In genomic region chr11:55031211-55031990, GRCm38 (mm10) we compare ENCODE assay signal across 8 mouse cellular contexts. TPM values are rescaled to one million over a fixed set of nuclear protein-coding genes. Genes with fewer than 3 reads are reported as not detected.
DNase-seq lines count a peak whose midpoint lies in the region; ATAC-seq and TF ChIP-seq lines count a peak whose summit lies in the region.

No protein-coding gene starts in this region.

- intact Hi-C loops in heart, postnatal 10 days (cut with DNase I), result loop anchor here (5.0 kb wide), 1 partner anchor 154 kb away; no protein-coding TSS in a partner anchor

- TF ChIP-seq CTCF in ES-Bruce4 (IDR thresholded peaks at IDR 0.05; ENCODE audit: low read depth, low read length), result no peak
- no peak for TF ChIP-seq CTCF in hindbrain, postnatal 0 days (IDR thresholded peaks at IDR 0.05; ENCODE audit: low read depth)

- no peak for TF ChIP-seq EP300 in ES-Bruce4 (IDR thresholded peaks at IDR 0.05; ENCODE audit: insufficient read depth, low read depth, low read length)

- peaks cover 40% of the 10 kb centered on the region for H3K4me1 ChIP-seq in heart, embryonic 11.5 days (ENCODE audit: control insufficient read depth, insufficient read depth, low read length)
- H3K4me1 ChIP-seq in ES-Bruce4 (ENCODE audit: control insufficient read depth, insufficient read depth, low read length), result peaks cover 13% of the 10 kb centered on the region
- H3K4me1 ChIP-seq in hindbrain, postnatal 0 days (ENCODE audit: insufficient read depth, low read length), result peaks cover 14% of the 10 kb centered on the region
- peaks cover 19% of the 10 kb centered on the region for H3K4me1 ChIP-seq in midbrain, embryonic 16.5 days (ENCODE audit: control insufficient read depth, insufficient read depth, low read length)

- no peaks in the 10 kb centered on the region for H3K9me3 ChIP-seq in heart, embryonic 11.5 days (replicated peaks; ENCODE audit: control insufficient read depth, low read length)
- no peaks in the 10 kb centered on the region for H3K9me3 ChIP-seq in ES-Bruce4 (replicated peaks; ENCODE audit: control insufficient read depth, insufficient read depth, low read length, poor library complexity, severe bottlenecking)
- H3K9me3 ChIP-seq in hindbrain, postnatal 0 days (ENCODE audit: low read length), result no peaks in the 10 kb centered on the region
- no peaks in the 10 kb centered on the region for H3K9me3 ChIP-seq in midbrain, embryonic 16.5 days (replicated peaks; ENCODE audit: control insufficient read depth, low read length, poor library complexity, severe bottlenecking)

- no peak for TF ChIP-seq POLR2A in ES-Bruce4 (IDR thresholded peaks at IDR 0.05; ENCODE audit: insufficient read depth, low read length)

- no peak for DNase-seq in heart, postnatal 10 days
- no peak for DNase-seq in hindbrain, postnatal 0 days (ENCODE audit: low spot score)
- no peak for DNase-seq in frontal cortex, postnatal 10 days (ENCODE audit: low spot score in 2 of 2)
- no peak for DNase-seq in right cerebral cortex, adult 2 months (ENCODE audit: low spot score in 2 of 2)
- DNase-seq in frontal cortex, adult 2 months (ENCODE audit: extremely low spot score in 1 of 2, low spot score in 1 of 2), result no peak

- H3K4me3 ChIP-seq in heart, embryonic 11.5 days (ENCODE audit: low read depth, low read length), result peak overlapping the region; percentile 78
- peak overlapping the region; percentile 51; the same call in 1 of the 2 replicates for H3K4me3 ChIP-seq in ES-Bruce4 (ENCODE audit: low read depth, low read length)
- H3K4me3 ChIP-seq in hindbrain, postnatal 0 days (ENCODE audit: low read length), result peak overlapping the region; percentile 58
- H3K4me3 ChIP-seq in midbrain, embryonic 16.5 days (ENCODE audit: low read depth, low read length), result peak overlapping the region; percentile 63; the same call in 1 of the 2 replicates

- no peaks in the 10 kb centered on the region for H3K27me3 ChIP-seq in heart, embryonic 11.5 days (ENCODE audit: control insufficient read depth, insufficient read depth, low read length)
- H3K27me3 ChIP-seq in ES-Bruce4 (ENCODE audit: control insufficient read depth, insufficient read depth, low read length, poor library complexity, severe bottlenecking), result no peaks in the 10 kb centered on the region
- H3K27me3 ChIP-seq in hindbrain, postnatal 0 days (ENCODE audit: insufficient read depth, low read length), result no peaks in the 10 kb centered on the region
- peaks cover 6% of the 10 kb centered on the region for H3K27me3 ChIP-seq in midbrain, embryonic 16.5 days (ENCODE audit: control insufficient read depth, insufficient read depth, low read depth, low read length)

- ATAC-seq in heart, embryonic 11.5 days (replicated peaks; ENCODE audit: insufficient number of reproducible peaks, low FRiP score, low TSS enrichment), result peak; percentile 58; the same call in 1 of the 2 replicates
- 0 out of 2 replicates have a peak, but pooled peaks have one; percentile 47 for ATAC-seq in hindbrain, postnatal 0 days
- no peak for ATAC-seq in midbrain, embryonic 16.5 days

- H3K4me2 ChIP-seq in heart, embryonic 11.5 days, result peak overlapping the region; percentile 94
- peak overlapping the region; percentile 98 for H3K4me2 ChIP-seq in hindbrain, postnatal 0 days (ENCODE audit: low read depth, low read length)
- peak overlapping the region; percentile 100 for H3K4me2 ChIP-seq in midbrain, embryonic 16.5 days (ENCODE audit: low read length)

- H3K36me3 ChIP-seq in heart, embryonic 11.5 days (ENCODE audit: control insufficient read depth, insufficient read depth, low read length), result peaks cover 2% of the 10 kb centered on the region; the same call in 1 of the 2 replicates
- no peaks in the 10 kb centered on the region for H3K36me3 ChIP-seq in ES-Bruce4 (ENCODE audit: control insufficient read depth, insufficient read depth, low read length, poor library complexity, severe bottlenecking)
- no peaks in the 10 kb centered on the region for H3K36me3 ChIP-seq in hindbrain, postnatal 0 days (ENCODE audit: insufficient read depth, low read length)
- no peaks in the 10 kb centered on the region for H3K36me3 ChIP-seq in midbrain, embryonic 16.5 days (ENCODE audit: control insufficient read depth, insufficient read depth, low read length)

- 40% methylated on average over 10 of the region's 10 CpGs for WGBS in heart, embryonic 11.5 days (ENCODE audit: insufficient replicate concordance)
- 40% methylated on average over 10 of the region's 10 CpGs for WGBS in hindbrain, postnatal 0 days
- 55% methylated on average over 10 of the region's 10 CpGs for WGBS in midbrain, embryonic 16.5 days

- peak overlapping the region; percentile 82 for H3K27ac ChIP-seq in heart, embryonic 11.5 days (ENCODE audit: low read depth, low read length)
- H3K27ac ChIP-seq in ES-Bruce4 (ENCODE audit: insufficient read depth, low read length), result peak overlapping the region; percentile 91
- peak overlapping the region; percentile 49; the same call in 1 of the 2 replicates for H3K27ac ChIP-seq in hindbrain, postnatal 0 days
- peak overlapping the region; percentile 34; the same call in 1 of the 2 replicates for H3K27ac ChIP-seq in midbrain, embryonic 16.5 days (ENCODE audit: low read length)

- H3K9ac ChIP-seq in heart, embryonic 11.5 days (ENCODE audit: low read depth, low read length), result peak overlapping the region; percentile 88
- peak overlapping the region; percentile 60 for H3K9ac ChIP-seq in ES-Bruce4 (ENCODE audit: low read depth, poor library complexity, severe bottlenecking)
- H3K9ac ChIP-seq in hindbrain, postnatal 0 days (replicated peaks; ENCODE audit: low read length), result peak overlapping the region; percentile 15; the same call in 1 of the 2 replicates
- H3K9ac ChIP-seq in midbrain, embryonic 16.5 days (ENCODE audit: low read depth, low read length), result peak overlapping the region; percentile 18; the same call in 1 of the 2 replicates

RNA-seq across cellular contexts. Expression of gene Anxa6, which starts 1.8 kb away (rescaled TPM):
- polyA plus RNA-seq in heart, embryonic 11.5 days (2014; fragmentation: Nextera tagmentation; extraction: Ambion mirVana), result 300 and 370 TPM in 2 replicates
- 100 to 1,000 TPM; 319 to 333 TPM for total RNA-seq in heart, postnatal 10 days (2021)
- polyA plus RNA-seq in ES-Bruce4 (2011; ENCODE audit: insufficient read depth, insufficient read length, low read depth, missing spikeins), result 74.2 and 76.1 TPM in 2 replicates
- total RNA-seq in hindbrain, postnatal 0 days (2014; rRNA removed), result 83.2 and 86.0 TPM in 2 replicates
- polyA plus RNA-seq in hindbrain, postnatal 0 days (2015; fragmentation: Nextera tagmentation; extraction: Ambion mirVana), result 71.3 and 74.8 TPM in 2 replicates
- 36.3 and 37.0 TPM in 2 replicates for polyA plus RNA-seq in midbrain, embryonic 16.5 days (2015; fragmentation: Nextera tagmentation; extraction: Ambion mirVana)
- polyA plus RNA-seq in frontal cortex, adult 2 months (2012; rRNA removed), result 76.6 and 76.8 TPM in 2 replicates

RNA-seq across cellular contexts. Expression of gene Ccdc69, which starts 46.5 kb away (rescaled TPM):
- 16.5 and 17.1 TPM in 2 replicates for polyA plus RNA-seq in heart, embryonic 11.5 days (2014; fragmentation: Nextera tagmentation; extraction: Ambion mirVana)
- 10 to 100 TPM in 1 of 2 experiments, 1 to 10 TPM in 1; 9.2 to 11.5 TPM for total RNA-seq in heart, postnatal 10 days (2021)
- not detected in 2 replicates for polyA plus RNA-seq in ES-Bruce4 (2011; ENCODE audit: insufficient read depth, insufficient read length, low read depth, missing spikeins)
- total RNA-seq in hindbrain, postnatal 0 days (2014; rRNA removed), result 0.65 TPM in 1 of 2 replicates, not detected in the other
- polyA plus RNA-seq in hindbrain, postnatal 0 days (2015; fragmentation: Nextera tagmentation; extraction: Ambion mirVana), result 0.56 and 0.78 TPM in 2 replicates
- 0.19 and 0.27 TPM in 2 replicates for polyA plus RNA-seq in midbrain, embryonic 16.5 days (2015; fragmentation: Nextera tagmentation; extraction: Ambion mirVana)
- polyA plus RNA-seq in frontal cortex, adult 2 months (2012; rRNA removed), result 0.94 and 1.2 TPM in 2 replicates

Comparison
In these comparisons a context has a peak if more than half of its experiments do, and no peak if none do; other contexts are left out.
1. H3K27ac ChIP-seq: peak in every context shown above with its lines; median percentile 91 in ES-Bruce4; 82 in heart, embryonic 11.5 days; 49 in hindbrain, postnatal 0 days; 34 in midbrain, embryonic 16.5 days.
2. H3K9ac ChIP-seq: peak in every context shown above with its lines; median percentile 88 in heart, embryonic 11.5 days; 60 in ES-Bruce4; 18 in midbrain, embryonic 16.5 days; 15 in hindbrain, postnatal 0 days.